Mouse (Mus musculus) brown adipose tissue, adult 24 weeks (tissue): ENCODE measurements around the gene Ykt6. TPM values are rescaled to one million over a fixed set of nuclear protein-coding genes. Genes with fewer than 3 reads are reported as not detected.
"Not testable (repeated sequence)": the region's sequence is repeated elsewhere in the genome, so short reads cannot be mapped to it uniquely, and the experiment has no call there.

Experiments
- H3K27ac ChIP-seq: fragments of 200-500 bp; replicated peaks from 2 replicates; pipeline ENCODE4 v1.5.1; 2012; ENCODE audit warnings: low read depth, mild to moderate bottlenecking, low read length
- H3K4me1 ChIP-seq: fragments of 200-500 bp; 2 replicates; pipeline ENCODE4 v1.6.1; 2012; ENCODE audit warnings: low read length, mixed read lengths; ENCODE audit not compliant: control insufficient read depth, insufficient read depth, insufficient read length
- H3K4me3 ChIP-seq: fragments of 200-500 bp; 2 replicates; pipeline ENCODE4 v1.5.1; 2012; ENCODE audit warnings: low read depth, mild to moderate bottlenecking, low read length, moderate library complexity; ENCODE audit not compliant: insufficient read depth
- polyA plus RNA-seq: library from polyadenylated mRNA; stranded (reverse); fragments of >200 nt; gene quantifications from 2 replicates; pipeline ENCODE4 v1.2.4, GENCODE M21; 2012; ENCODE audit not compliant: missing spikeins, insufficient read depth, insufficient read length

Ykt6 gene
- polyA plus RNA-seq, 1 experiment = 42.9 TPM

DNA sequence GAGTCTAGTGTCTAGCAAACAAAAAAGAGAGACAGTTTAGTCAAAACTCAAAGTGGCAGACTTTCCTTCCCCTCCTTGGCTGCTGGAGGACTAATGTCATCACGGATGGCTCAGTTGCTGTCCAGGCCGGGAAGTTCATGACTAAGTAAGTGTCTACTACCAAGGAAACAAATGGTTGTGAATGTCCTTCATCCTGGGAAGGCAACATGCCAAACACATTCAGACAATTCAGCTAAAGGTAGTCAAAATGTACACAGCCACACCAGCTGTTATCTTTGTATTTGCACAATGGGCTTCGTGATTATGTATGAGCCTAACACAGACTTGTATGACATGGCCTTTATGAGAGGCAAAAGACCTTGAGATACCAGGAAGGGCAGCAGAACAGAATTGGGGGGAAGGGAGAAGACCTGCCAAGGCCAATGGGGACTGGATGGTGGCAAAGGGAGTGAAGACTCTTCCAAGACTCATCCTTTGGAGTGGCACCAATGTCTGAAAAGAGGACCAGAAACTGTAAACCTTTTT, 28.7 kb upstream of the Ykt6 start:
- Histone ChIP-seq H3K4me3 (no peak overlapping the region), H3K27ac (no peak overlapping the region), H3K4me1 (no peaks in the 10 kb centered on the region)

DNA sequence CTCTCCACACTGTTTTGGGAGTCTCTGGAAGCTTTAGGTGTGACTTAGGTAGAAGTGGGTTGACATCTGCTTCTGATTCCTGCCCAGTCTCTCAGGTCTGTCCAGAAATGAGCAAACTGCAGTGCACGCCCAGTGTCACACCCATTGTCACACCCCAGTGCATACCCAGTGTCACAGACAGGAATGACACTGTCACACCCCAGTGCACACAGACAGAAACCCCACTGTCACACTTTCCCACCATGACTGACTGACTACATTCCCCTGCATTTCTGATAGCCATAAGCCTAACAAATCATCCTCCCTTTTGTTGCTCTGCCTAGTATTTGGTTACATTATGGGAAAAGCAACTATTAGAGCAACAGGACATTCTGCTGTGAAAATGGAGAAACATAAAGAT, 24.9 kb upstream of the Ykt6 start:
- Histone ChIP-seq H3K4me1 (no peaks in the 10 kb centered on the region), H3K4me3 (no peak overlapping the region), H3K27ac (no peak overlapping the region)

DNA sequence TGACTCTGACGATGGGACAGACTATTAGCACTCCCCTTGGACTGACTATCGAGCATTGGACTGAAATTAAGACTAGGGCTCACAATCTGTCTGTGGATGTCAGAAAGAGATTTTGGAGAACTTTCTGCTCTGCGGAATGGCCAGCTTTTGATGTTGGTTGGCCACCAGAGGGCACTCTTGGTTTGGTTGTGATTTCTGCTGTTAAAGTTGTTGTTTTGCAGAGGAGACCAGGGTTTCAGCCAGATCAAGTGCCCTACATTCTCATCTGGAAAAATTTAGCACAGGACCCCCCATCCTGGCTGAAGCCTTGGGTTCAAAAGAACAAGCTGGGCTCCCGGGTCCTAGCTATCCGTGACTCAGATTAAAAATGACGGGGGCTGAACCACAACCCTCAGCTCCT, 23.5 kb upstream of the Ykt6 start:
- not testable (repeated sequence) for H3K27ac ChIP-seq, H3K4me1 ChIP-seq, H3K4me3 ChIP-seq

DNA sequence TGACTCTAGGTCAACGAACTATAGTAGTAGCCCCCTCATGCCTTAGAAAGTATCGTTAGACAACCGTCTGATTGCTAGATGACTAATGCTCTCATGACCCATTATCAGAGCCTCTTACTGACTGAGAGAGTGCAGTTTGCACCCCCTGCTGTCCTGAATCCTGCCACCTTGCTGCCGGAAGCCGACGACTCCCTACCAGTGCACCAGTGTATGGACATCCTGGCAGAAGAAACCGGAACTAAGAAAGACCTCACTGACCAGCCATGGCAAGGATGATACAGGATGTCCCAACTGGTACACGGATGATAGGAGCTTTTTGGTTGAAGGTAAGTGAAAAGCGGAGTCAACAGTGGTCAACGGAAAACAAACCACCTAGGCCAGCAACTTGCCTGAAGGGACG, 21.0 kb upstream of the Ykt6 start:
- H3K27ac ChIP-seq, H3K4me1 ChIP-seq, H3K4me3 ChIP-seq: not testable (repeated sequence)

DNA sequence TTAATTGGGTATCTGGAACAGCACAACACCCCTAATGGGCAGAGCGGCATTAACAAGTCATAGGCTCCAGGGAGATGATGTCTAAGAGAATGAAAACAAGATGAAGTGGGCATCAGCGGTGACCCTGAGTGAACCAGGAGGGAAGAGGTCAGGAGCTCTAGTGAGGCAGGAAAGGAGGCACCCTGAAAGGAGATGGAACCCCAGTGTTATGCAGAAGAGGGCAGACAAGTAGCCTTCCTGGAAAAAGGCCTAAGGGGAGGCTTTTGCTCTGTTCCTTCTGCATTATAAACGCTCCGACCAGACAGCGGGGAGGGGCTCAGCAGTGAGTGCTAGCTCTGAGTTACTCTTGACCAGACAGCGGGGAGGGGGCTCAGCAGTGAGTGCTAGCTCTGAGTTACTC, 12.5 kb upstream of the Ykt6 start:
- Histone ChIP-seq H3K4me1 (no peaks in the 10 kb centered on the region), H3K4me3 (no peak overlapping the region), H3K27ac (no peak overlapping the region)

DNA sequence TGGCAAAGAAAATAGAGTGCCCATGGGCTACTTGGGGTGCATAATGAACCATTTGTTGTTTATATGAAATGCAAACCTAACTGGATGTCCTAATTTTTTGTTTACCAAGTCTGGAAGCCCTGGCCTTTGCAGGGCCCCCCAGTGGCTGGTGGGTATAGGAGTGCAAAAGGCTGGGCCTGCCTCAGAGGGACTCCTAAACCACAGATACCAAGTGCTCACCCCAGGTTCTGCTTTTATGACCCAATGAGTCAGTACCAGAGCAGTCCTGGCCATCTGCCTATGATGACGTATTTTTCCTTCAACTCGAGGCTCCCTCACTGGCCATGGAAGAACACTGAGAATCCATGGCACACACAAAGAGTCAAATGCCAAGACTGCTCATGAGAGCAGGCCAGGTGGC, 10.4 kb upstream of the Ykt6 start:
- no peaks in the 10 kb centered on the region for H3K4me1 ChIP-seq
- H3K4me3 ChIP-seq = no peak overlapping the region
- H3K27ac ChIP-seq = no peak overlapping the region

DNA sequence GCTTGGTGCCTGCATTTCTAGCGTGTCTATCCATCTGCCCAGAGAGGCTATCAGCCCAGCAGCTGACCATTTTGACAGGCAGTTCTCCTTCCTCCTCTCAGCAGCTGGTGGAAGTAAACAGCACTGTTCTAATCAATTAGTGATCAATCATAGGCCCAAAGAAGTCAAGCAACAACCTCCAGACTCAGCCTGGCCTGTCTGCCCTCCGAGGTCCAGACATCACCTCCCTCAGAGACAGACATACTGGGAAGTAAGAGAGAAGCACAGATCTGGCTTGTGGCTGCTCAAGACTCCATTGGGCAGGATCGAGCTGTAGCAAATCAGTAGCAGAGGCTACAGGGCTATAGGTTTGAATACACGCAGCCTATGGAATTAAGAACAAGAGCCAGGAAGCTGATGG, 7.7 kb upstream of the Ykt6 start:
- Histone ChIP-seq H3K4me3 (no peak overlapping the region), H3K27ac (no peak overlapping the region)

DNA sequence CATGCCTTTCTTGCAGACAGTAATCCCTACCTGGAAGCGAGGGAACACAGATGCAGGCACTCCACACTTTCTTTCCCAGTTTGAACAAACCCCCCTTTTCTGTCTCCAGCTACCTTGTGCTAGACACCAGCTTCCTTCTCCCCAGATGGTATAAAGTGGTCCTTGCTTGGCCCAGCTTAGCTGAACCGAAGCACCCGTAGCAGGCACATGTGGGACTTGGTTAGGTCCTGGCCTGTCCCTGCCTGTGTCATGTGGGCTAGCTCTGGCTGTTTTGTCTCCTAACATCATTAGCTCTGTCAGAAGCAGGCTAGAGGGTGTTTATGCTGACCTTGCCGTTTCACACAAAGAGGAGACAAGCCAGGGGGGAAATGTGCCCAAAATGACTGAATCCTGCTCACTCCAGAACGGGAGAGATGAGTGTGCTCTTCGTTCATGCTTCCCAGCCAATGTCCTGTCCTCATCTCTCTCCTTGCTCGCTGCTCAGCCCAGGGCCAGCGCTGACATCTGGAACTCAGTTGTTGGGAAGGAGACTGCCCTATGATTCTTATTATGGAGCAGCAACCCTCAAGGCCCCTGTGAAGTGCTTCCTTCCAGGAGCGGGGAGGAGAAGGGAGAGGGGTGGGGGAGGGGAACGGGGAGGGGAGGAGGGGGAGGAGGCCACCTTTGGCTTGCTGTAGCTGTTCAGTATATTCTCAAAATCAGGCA, 6.8 kb upstream of the Ykt6 start:
- no peak overlapping the region for H3K27ac ChIP-seq
- H3K4me3 ChIP-seq = no peak overlapping the region
- no peaks in the 10 kb centered on the region for H3K4me1 ChIP-seq

More for the DNA sequence above, 7.7 kb upstream of the Ykt6 start:
- no peaks in the 10 kb centered on the region for H3K4me1 ChIP-seq

DNA sequence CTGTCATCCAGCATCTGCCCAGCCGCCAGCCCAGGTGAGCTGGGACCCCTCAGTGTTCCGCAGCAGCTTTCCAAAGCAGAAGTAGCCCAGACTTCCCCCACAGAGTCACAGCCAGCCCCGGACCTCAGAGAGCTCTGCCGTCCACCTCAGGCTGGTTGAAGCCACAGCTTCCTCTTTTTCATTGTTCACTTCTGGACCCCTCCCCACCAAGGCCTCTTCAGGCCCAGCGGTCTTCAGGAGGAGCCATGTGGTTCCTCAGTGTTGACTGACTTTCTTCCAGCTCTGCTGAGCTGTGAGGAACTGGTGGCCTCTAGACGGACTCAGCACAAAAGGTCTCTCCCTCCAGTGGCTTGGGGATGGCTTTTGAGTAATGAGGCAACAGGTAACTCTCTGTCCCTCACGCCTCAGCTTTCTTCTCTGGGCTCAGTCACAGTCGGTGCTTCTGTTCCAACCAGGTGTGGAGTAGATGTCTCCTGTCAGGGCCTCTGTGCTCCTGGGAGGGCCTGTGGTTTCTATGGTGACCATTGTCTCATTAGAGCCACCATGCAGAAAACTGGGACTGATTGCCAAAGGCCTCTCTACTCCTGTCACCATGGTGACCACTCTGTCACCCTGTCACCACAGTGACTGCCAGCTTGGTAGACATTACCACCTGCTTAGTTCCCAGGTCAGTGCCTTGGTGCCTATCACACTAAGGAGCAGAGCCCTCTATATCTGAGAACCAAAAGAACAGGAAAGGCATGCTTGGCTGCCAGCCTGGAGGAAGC, 5.7 kb upstream of the Ykt6 start, which contains the start of gene Gck:
TSS of gene Gck (minus strand) at position 496 of the 767 bp plus-strand sequence.
- H3K4me3 ChIP-seq = no peak within 1 kb of the TSS
- H3K4me1 ChIP-seq = peaks cover under 1% of the 10 kb centered on the region; the same call in 1 of the 2 replicates
- H3K27ac ChIP-seq = no peak within 1 kb of the TSS

DNA sequence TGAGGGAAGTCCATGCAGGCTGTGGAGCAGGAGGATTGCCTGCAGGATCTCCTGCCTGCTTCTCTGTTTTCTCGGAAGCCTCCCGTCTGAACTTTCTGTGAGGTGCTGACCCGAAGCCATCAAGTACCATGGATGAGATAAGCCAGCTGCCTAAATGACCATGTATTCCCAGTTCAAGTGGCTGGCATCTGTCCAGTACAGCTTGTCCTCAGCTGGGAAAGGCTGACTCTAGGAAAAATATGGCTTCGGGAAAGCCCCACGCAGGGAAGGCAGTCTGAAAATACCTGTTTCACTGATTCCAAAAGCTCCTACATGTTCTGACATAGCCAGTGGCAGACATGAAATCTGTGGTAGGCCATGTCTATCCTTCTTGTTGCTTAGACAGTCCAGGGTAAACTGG, 3.0 kb upstream of the Ykt6 start:
- no peak overlapping the region for H3K4me3 ChIP-seq
- no peak overlapping the region for H3K27ac ChIP-seq
- H3K4me1 ChIP-seq = peaks cover 11% of the 10 kb centered on the region; the same call in 1 of the 2 replicates

DNA sequence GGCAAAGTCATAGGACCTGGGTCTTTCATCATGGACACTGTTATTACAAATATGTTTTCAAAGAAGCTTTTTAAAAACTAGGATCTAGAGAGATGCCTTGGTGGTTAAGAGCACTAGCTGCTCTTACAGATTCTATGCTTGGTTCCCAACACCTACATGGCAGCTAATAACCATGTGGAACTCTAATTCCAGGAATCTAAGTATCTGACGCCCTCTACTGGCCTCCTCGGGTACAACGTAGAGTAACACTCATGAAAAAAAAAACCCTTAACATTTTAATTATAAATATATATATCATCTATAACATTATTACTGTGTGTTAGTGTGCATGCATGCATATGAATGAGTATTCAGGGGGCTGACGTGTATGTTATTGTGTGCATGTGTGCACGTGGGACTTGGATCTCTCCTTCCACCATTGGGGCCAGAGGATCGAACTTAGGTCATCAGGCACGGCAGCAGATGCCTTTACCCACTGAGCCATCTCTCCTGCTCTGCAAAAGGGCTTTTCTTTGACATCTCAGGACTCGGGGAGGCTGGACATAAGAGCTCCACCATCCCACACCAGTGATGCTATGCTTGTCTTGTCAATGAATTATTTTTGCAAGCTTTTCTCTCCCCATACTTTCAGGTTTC, 2.2 kb upstream of the Ykt6 start:
- H3K4me1 ChIP-seq = peaks cover 13% of the 10 kb centered on the region; the same call in 1 of the 2 replicates
- H3K27ac ChIP-seq = no peak overlapping the region
- no peak overlapping the region for H3K4me3 ChIP-seq

DNA sequence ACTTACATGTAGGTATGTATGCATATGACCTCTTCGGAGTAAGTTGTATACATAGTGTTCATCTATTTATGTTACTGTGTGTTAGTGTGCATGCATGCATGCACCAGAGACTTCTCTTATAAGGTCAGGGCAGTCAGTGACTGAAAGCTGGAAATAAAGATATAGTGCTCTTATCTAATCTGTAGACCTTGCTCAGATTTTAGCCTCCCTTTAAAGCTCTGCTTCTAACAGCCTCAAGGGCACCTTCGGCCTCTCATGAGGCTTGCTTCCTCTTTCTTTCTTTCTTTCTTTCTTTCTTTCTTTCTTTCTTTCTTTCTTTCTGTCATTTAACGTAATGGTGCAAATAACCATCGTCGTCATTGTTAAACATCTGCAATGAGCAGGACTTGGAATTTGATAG, 1.1 kb upstream of the Ykt6 start:
- no peak overlapping the region for H3K4me3 ChIP-seq
- H3K4me1 ChIP-seq = peaks cover 13% of the 10 kb centered on the region; the same call in 1 of the 2 replicates
- no peak overlapping the region for H3K27ac ChIP-seq

DNA sequence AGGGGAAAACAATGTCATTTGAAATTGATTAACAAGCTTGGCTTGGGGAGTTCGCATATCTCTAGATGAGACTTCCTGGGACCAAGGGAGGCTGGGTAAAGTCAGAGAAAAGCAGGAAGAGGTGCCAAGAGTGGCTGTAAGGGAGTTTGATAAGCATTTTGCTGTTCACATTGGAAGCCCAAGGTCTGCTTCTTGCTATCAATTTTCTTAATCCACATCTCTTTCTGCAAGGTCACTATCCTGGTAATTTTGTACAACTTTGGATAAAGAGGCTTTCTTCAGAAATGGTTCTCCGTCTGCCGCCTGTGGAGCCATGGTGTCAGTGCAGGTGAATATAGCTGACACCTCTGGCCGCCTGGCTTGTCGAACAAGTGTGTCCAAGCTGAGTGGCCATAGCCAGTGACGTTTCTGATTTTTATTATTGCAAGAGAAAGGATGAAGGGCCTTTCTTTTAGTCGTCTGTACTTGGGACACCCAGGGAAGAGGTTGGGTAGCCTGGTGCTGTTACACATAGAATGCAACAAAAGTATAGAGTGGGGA, 458 bp upstream of the Ykt6 start:
- Histone ChIP-seq H3K4me1 (peaks cover 13% of the 10 kb centered on the region; the same call in 1 of the 2 replicates), H3K4me3 (peak overlapping the region; percentile 79), H3K27ac (peak overlapping the region; percentile 90)

DNA sequence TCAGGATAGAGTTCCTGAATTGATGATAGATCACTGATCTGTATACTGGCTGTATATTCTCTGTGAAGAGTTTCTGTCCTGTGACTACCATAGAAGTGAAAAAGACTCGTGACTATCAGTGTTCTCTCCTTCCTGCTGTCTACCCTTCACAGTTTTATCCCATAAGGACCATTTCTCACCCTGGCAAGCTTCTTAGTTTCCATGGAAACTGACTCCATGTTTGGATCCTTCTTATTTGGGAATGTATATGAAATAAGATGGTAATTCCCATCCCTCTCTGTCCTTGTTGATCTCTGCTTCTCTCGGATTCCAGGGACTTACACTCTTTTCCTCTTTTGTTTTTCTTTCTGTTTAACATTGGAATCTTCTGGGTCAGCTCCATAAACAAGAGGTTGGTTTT, 4.6 kb downstream of the Ykt6 start:
- H3K4me3 ChIP-seq = no peak overlapping the region
- peaks cover 10% of the 10 kb centered on the region; the same call in 1 of the 2 replicates for H3K4me1 ChIP-seq
- H3K27ac ChIP-seq = no peak overlapping the region

DNA sequence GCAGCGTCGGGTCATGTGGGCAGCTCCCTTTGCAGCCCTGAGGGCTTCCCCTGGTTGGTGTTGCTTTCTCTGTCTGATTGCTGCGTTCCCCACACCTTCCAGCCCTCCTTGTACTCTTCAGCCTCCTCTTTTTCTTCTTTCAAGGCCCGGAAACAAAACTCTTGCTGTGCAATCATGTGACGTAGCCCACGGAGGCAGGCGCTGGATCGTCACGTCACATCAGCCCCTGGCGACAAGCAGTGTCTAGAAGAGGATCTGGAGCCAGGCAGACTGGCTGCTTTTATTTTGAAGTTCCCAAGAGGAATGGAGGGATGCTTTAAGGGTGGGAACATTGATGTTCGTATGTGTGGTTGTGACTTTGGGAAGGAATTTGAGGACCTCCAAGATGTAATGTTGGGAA, 10.4 kb downstream of the Ykt6 start:
- no peak overlapping the region for H3K4me3 ChIP-seq

More for the DNA sequence above, 10.4 kb downstream of the Ykt6 start:
- H3K27ac ChIP-seq = no peak overlapping the region
- no peaks in the 10 kb centered on the region for H3K4me1 ChIP-seq
